In genomic region chr10:81462415-81462804, GRCm38 (mm10) we compare ENCODE assay signal across 13 mouse cellular contexts. TPM values are rescaled to one million over a fixed set of nuclear protein-coding genes. Genes with fewer than 3 reads are reported as not detected.
A peak's percentile ranks its signal among the peaks of the same experiment; 100 is the strongest.
DNase-seq lines count a peak whose midpoint lies in the region; ATAC-seq lines count a peak whose summit lies in the region.
"Had no signal": no experiment of that assay in that cellular context is flagged by ENCODE, and none has a peak within 500 bp of the region (broad histone marks: within the 10 kb centered on the region; RNA-seq: fewer than 3 reads in every experiment).

No protein-coding gene starts in this region.

- H3K9ac ChIP-seq in liver, embryonic 15.5 days = no peak overlapping the region

- no peak overlapping the region for H3K27ac ChIP-seq in liver, embryonic 15.5 days (replicated peaks)
- H3K27ac ChIP-seq: forebrain, embryonic 10.5 days had no signal

- no peaks in the 10 kb centered on the region for H3K36me3 ChIP-seq in liver, embryonic 15.5 days (replicated peaks)
- H3K36me3 ChIP-seq: forebrain, embryonic 10.5 days had no signal

- WGBS in liver, embryonic 15.5 days (ENCODE audit: insufficient replicate concordance) = 33% methylated on average over 7 of the region's 7 CpGs

- H3K4me2 ChIP-seq in liver, embryonic 15.5 days = 0 out of 2 replicates have a peak overlapping the region, but pooled peaks have one; percentile 18

- no peak for ATAC-seq in liver, embryonic 15.5 days (ENCODE audit: insufficient read depth)
- ATAC-seq: lung, postnatal 0 days; midbrain, embryonic 16.5 days had no signal

- H3K4me1 ChIP-seq in liver, embryonic 15.5 days (replicated peaks) = peaks cover 29% of the 10 kb centered on the region

- H3K4me3 ChIP-seq in liver, embryonic 15.5 days (replicated peaks) = no peak overlapping the region

- H3K9me3 ChIP-seq in liver, embryonic 15.5 days (replicated peaks) = no peaks in the 10 kb centered on the region
- H3K9me3 ChIP-seq: forebrain, embryonic 10.5 days had no signal

- peaks cover 100% of the 10 kb centered on the region for H3K27me3 ChIP-seq in liver, embryonic 15.5 days

- DNase-seq in layer of hippocampus, adult 11-12 months (ENCODE audit: low spot score) = peak; percentile 14
- no peak for DNase-seq in layer of hippocampus, adult 9-11 months
- DNase-seq in urinary bladder, adult 2 months (ENCODE audit: low spot score) = peak; percentile 18
- no peak for DNase-seq in urinary bladder, postnatal 36 days (ENCODE audit: low spot score in 2 of 2)
- DNase-seq in adrenal gland, adult 8-10 months = no peak
- DNase-seq in adipocyte (ENCODE audit: low spot score) = no peak
- DNase-seq: gastrocnemius, postnatal 14 days; kidney, adult 18-20 months; thymus, postnatal 14 days had no signal

RNA-seq across cellular contexts. Expression of gene Nfic, which starts 7.0 kb away (rescaled TPM):
- 28.4 and 67.0 TPM in 2 replicates for polyA plus RNA-seq in urinary bladder, adult 2 months (2012; rRNA removed)
- 9.5 and 11.5 TPM in 2 replicates for polyA plus RNA-seq in liver, embryonic 15.5 days (2015; fragmentation: Nextera tagmentation; extraction: Ambion mirVana)
- total RNA-seq in adrenal gland, adult 8-10 months (2022) = 100 to 1,000 TPM; 113 to 191 (median 144) TPM

RNA-seq across cellular contexts. Expression of gene Celf5, which starts 20.1 kb away (rescaled TPM):
- polyA plus RNA-seq in urinary bladder, adult 2 months (2012; rRNA removed) = 0.44 and 0.49 TPM in 2 replicates
- polyA plus RNA-seq in liver, embryonic 15.5 days (2015; fragmentation: Nextera tagmentation; extraction: Ambion mirVana) = 0.02 TPM in 1 of 2 replicates, not detected in the other
- 1 to 10 TPM in 3 of 4 experiments, under 1 TPM in 1; 0.17 to 2.5 (median 1.7) TPM for total RNA-seq in adrenal gland, adult 8-10 months (2022)

RNA-seq across cellular contexts. Expression of gene Ncln, which starts 33.8 kb away (rescaled TPM):
- polyA plus RNA-seq in urinary bladder, adult 2 months (2012; rRNA removed) = 79.9 and 89.6 TPM in 2 replicates
- polyA plus RNA-seq in liver, embryonic 15.5 days (2015; fragmentation: Nextera tagmentation; extraction: Ambion mirVana) = 43.7 and 52.0 TPM in 2 replicates
- 100 to 1,000 TPM; 115 to 136 (median 123) TPM for total RNA-seq in adrenal gland, adult 8-10 months (2022)

RNA-seq across cellular contexts. Expression of gene S1pr4, which starts 37.5 kb away (rescaled TPM):
- 2.2 and 2.3 TPM in 2 replicates for polyA plus RNA-seq in urinary bladder, adult 2 months (2012; rRNA removed)
- 4.1 and 5.4 TPM in 2 replicates for polyA plus RNA-seq in liver, embryonic 15.5 days (2015; fragmentation: Nextera tagmentation; extraction: Ambion mirVana)
- 1 to 10 TPM in 2 of 4 experiments, under 1 TPM in 2; 0.56 to 1.7 (median 0.92) TPM for total RNA-seq in adrenal gland, adult 8-10 months (2022)

Comparison
In these comparisons a context has a peak if more than half of its experiments do, and no peak if none do; other contexts are left out.
1. DNase-seq: peak in layer of hippocampus, adult 11-12 months (single experiment) and urinary bladder, adult 2 months (single experiment); none in layer of hippocampus, adult 9-11 months (single experiment), urinary bladder, postnatal 36 days (0 of 2), adrenal gland, adult 8-10 months (single experiment) and adipocyte (single experiment).